Mouse (Mus musculus) heart, embryonic 12.5 days (tissue): Measurements from ENCODE around the gene Pde1c. TPM values are rescaled to one million over a fixed set of nuclear protein-coding genes. Genes with fewer than 3 reads are reported as not detected.

Experiments
- ATAC-seq: fragments of 200-750 bp; cut with Nextera tagmentation; 2 replicates; pipeline ENCODE4 v1.8.0; 2017; ENCODE audit warnings: moderate TSS enrichment, moderate library complexity; ENCODE audit not compliant: insufficient number of reproducible peaks, low FRiP score
- H3K27ac ChIP-seq: fragments of 300-500 bp; sonication (generic); 2 replicates; pipeline ENCODE4 v1.5.1; 2016; ENCODE audit warnings: mild to moderate bottlenecking, moderate library complexity; ENCODE audit not compliant: poor library complexity, severe bottlenecking
- H3K27me3 ChIP-seq: fragments of 300-500 bp; sonication (generic); replicated peaks from 2 replicates; pipeline ENCODE4 v1.6.1; 2016; ENCODE audit warnings: mild to moderate bottlenecking, moderate library complexity
- H3K36me3 ChIP-seq: fragments of 300-500 bp; sonication (generic); 2 replicates; pipeline ENCODE4 v1.6.1; 2016; ENCODE audit warnings: mild to moderate bottlenecking, moderate library complexity
- H3K4me1 ChIP-seq: fragments of 300-500 bp; sonication (generic); replicated peaks from 2 replicates; pipeline ENCODE4 v1.6.1; 2016; ENCODE audit warnings: mild to moderate bottlenecking
- H3K4me2 ChIP-seq: fragments of 300-500 bp; sonication (generic); 2 replicates; pipeline ENCODE4 v1.6.1; 2016; ENCODE audit warnings: mild to moderate bottlenecking, moderate library complexity
- H3K4me3 ChIP-seq: fragments of 300-500 bp; sonication (generic); 2 replicates; pipeline ENCODE4 v1.5.1; 2016; ENCODE audit warnings: mild to moderate bottlenecking
- H3K9ac ChIP-seq: fragments of 300-500 bp; sonication (generic); 2 replicates; pipeline ENCODE4 v1.6.1; 2016; ENCODE audit warnings: mild to moderate bottlenecking, moderate library complexity
- H3K9me3 ChIP-seq: fragments of 300-500 bp; sonication (generic); replicated peaks from 2 replicates; pipeline ENCODE4 v1.6.1; 2016; ENCODE audit warnings: mild to moderate bottlenecking, moderate library complexity
- WGBS: fragments of 180-500 bp; shearing (Covaris S2); methylation state at CpG from one replicate; pipeline ENCODE4 v1.1.7; 2016; 5-methylcytosine and 5-hydroxymethylcytosine counted together
- polyA plus RNA-seq: library from polyadenylated mRNA; unstranded; fragments of >200 nt; fragmentation: Nextera tagmentation; extraction: Ambion mirVana; gene quantifications from 2 replicates; pipeline ENCODE4 v1.2.1, GENCODE M21; 2016

The Pde1c gene
- polyA plus RNA-seq, 1 experiment from 2014 or later: 2.7 TPM

DNA sequence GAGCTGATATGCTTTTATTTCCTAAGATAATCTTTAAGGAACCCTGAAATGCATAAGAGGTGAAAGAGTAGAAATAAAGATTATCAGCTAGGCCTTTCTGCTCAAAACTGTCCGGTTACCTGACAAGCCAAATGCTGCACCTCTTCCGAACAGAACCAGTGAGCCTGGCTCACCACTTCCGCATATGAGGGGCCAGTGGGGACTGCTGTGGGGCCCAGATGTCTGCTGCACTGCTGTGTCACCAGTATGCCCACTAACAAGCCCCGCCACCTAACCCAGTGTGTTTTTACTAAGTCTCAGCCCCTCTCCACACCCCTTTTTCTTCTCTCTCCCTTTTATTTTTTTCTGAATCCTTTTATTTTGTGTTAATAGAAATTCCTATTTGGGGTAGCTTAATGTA is 17.9 kb downstream of the Pde1c start:
- 77% methylated on average over 4 of the region's 4 CpGs for WGBS
- ATAC-seq: no peak

DNA sequence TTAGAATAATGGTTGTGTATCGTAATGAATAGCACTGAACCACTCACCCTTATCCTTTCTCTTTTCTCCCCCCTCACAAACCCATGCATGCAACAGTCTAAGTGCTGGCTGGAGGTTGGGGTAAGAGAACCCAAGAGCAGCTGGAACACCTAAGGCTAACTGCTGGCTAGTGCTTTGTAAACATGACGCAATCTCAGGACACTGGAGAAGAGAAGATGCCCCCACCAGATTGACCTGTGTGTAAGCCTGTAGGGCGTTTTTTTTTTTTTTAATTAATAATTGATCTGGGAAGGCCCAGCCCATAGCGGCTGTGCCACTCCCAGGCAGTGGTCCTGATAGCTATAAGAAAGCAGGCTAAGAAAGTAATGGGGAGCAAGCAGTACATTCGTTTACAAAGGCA is 28.7 kb downstream of the Pde1c start:
- no peak overlapping the region for H3K4me2 ChIP-seq
- H3K36me3 ChIP-seq: no peaks in the 10 kb centered on the region
- H3K9ac ChIP-seq: no peak overlapping the region
- H3K4me3 ChIP-seq: no peak overlapping the region
- H3K9me3 ChIP-seq: no peaks in the 10 kb centered on the region
- 79% methylated on average over 5 of the region's 5 CpGs for WGBS
- no peak for ATAC-seq
- H3K27me3 ChIP-seq: no peaks in the 10 kb centered on the region
- H3K27ac ChIP-seq: no peak overlapping the region
- no peaks in the 10 kb centered on the region for H3K4me1 ChIP-seq

More for the DNA sequence above, 17.9 kb downstream of the Pde1c start:
- Histone ChIP-seq H3K4me2 (no peak overlapping the region), H3K4me1 (no peaks in the 10 kb centered on the region), H3K4me3 (no peak overlapping the region), H3K27ac (no peak overlapping the region), H3K27me3 (no peaks in the 10 kb centered on the region), H3K9ac (no peak overlapping the region), H3K9me3 (no peaks in the 10 kb centered on the region), H3K36me3 (no peaks in the 10 kb centered on the region)

DNA sequence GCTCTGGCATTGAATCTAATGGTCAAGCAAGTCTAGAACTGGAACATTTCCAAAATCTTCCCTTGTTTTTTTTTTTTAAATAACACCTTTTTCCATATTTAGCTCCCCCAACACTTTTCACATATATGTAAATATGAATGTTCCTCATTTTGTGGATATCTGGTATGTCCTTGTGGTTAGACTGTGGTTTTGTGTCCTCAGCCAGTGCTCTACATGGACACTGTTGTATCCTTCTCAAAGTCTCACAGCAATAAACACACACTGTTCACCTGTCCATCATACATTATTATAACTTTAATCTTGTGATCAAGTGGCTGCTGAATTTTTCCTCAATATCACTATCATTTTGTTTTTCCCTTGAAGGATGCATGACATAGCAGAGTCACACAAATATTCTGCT is 34.2 kb downstream of the Pde1c start:
- no peak overlapping the region for H3K9ac ChIP-seq
- H3K4me1 ChIP-seq: no peaks in the 10 kb centered on the region
- H3K27me3 ChIP-seq: no peaks in the 10 kb centered on the region
- ATAC-seq: no peak
- H3K27ac ChIP-seq: no peak overlapping the region
- H3K4me2 ChIP-seq: no peak overlapping the region
- no peak overlapping the region for H3K4me3 ChIP-seq
- no peaks in the 10 kb centered on the region for H3K36me3 ChIP-seq
- H3K9me3 ChIP-seq: no peaks in the 10 kb centered on the region

DNA sequence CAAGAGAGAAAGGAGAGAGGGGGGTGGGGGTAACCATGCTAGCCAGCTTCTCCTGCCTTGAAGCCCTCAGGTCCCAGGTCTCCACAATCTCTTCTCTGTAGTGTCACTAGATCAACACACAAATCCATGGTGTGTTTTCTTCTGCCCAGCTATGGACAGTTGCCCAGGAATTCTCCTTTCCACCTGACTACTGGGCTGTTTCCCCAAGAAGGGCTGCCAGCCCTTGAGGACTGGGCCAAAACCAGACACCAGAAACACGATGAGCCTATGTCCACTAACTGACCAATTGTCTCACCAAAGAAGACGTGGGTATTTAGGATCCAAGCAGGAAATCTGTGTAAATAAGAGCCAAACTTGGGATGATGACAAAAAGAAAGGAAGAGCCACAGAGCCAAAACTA is 36.6 kb downstream of the Pde1c start:
- ATAC-seq: no peak
- H3K27me3 ChIP-seq: no peaks in the 10 kb centered on the region
- H3K9ac ChIP-seq: no peak overlapping the region
- H3K4me3 ChIP-seq: no peak overlapping the region
- 60% methylated on average over 2 of the region's 2 CpGs for WGBS
- no peaks in the 10 kb centered on the region for H3K4me1 ChIP-seq
- no peaks in the 10 kb centered on the region for H3K36me3 ChIP-seq
- no peaks in the 10 kb centered on the region for H3K9me3 ChIP-seq
- H3K4me2 ChIP-seq: no peak overlapping the region
- H3K27ac ChIP-seq: no peak overlapping the region

DNA sequence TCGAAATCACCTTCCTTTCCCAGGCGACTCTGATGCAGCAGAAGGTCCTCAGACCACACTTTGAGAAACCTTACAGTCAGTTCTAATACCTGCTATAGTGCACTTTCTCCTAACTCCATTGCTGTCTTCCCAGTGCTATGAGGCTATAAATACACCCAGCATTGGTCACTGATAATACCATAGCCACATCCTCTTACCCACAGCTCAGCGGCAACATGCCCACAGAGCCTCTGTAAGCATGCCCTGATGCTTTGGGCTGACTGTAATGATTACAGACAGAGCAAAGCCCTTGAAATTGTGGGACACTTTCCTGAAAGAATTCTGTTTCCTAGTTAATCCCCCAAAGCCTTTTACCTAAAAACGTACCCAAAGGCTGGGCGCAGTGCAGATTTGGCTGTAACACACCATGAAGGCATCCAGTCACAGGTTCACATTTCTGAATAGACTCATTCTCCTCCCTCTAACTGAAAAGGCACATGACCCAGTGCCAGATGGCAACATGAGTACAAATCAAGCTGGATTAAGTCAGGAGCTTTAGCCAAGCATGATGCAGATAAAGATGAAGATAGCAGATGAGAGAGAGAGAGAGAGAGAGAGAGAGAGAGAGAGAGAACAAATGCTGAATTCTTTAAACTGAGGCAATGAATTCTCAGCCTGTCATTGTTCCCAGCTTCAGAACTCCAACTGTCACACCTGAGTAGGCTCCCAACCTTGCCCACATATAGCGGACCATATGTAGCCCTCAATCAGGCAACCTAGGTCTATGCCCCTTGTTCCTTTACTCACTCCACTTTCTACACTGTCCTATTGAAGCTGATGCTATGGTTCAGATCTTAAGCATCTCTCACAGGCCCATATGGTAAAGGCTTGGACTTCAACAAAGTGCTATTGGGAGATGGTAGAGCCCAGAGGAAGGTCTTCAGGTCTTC is 44.7 kb downstream of the Pde1c start:
- WGBS: 73% methylated on average over 6 of the region's 6 CpGs
- no peaks in the 10 kb centered on the region for H3K9me3 ChIP-seq

DNA sequence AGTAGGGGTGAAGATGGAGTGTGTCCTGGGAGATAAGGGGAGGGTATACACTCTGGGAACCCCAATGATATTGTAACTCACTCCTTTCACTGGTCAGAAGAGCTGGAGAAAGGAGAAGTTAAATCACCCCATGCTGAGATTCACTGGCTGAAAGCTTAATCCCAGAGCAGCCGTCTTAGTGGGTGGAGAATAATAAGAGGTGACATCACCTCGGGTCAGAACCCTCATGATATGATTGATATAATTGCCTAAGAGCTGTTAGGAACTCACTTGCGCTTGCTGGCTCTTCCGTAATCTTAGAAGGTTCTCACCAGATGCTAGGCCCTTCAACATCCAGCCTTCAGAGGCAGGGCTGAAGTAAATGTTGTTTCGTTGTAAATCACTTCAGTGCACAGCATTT is 79.7 kb downstream of the Pde1c start:
- no peaks in the 10 kb centered on the region for H3K27me3 ChIP-seq
- no peak overlapping the region for H3K9ac ChIP-seq
- H3K4me2 ChIP-seq: no peak overlapping the region
- H3K9me3 ChIP-seq: no peaks in the 10 kb centered on the region
- H3K4me3 ChIP-seq: no peak overlapping the region
- ATAC-seq: no peak
- WGBS: 73% methylated on average over 5 of the region's 5 CpGs
- H3K27ac ChIP-seq: no peak overlapping the region
- H3K36me3 ChIP-seq: no peaks in the 10 kb centered on the region
- H3K4me1 ChIP-seq: no peaks in the 10 kb centered on the region

More for the DNA sequence above, 44.7 kb downstream of the Pde1c start:
- no peaks in the 10 kb centered on the region for H3K36me3 ChIP-seq
- ATAC-seq: no peak
- no peaks in the 10 kb centered on the region for H3K27me3 ChIP-seq
- H3K4me3 ChIP-seq: no peak overlapping the region
- H3K4me2 ChIP-seq: no peak overlapping the region
- no peak overlapping the region for H3K9ac ChIP-seq
- no peak overlapping the region for H3K27ac ChIP-seq
- H3K4me1 ChIP-seq: no peaks in the 10 kb centered on the region

DNA sequence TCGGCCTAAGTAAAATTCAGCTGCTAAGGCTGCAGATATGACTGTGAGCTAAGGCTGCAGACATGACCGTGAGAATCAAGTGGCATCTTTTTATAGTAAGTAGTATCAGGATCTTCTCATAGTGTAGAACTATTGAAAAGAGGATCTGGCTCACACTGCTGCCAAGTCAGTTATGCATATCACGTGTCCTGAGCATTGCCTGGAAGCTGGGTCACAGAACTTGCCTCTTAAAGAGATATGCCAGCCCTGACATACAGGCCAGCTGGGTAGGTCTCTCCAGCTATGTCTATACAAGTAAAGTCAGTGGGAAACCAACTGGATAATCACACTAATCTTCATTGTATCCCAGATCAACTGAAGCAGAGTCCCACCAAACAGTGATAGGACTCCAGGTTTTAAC is 83.8 kb downstream of the Pde1c start:
- ATAC-seq: no peak
- Histone ChIP-seq H3K4me2 (no peak overlapping the region), H3K9me3 (no peaks in the 10 kb centered on the region), H3K27me3 (no peaks in the 10 kb centered on the region), H3K4me1 (no peaks in the 10 kb centered on the region), H3K9ac (no peak overlapping the region), H3K4me3 (no peak overlapping the region), H3K36me3 (no peaks in the 10 kb centered on the region), H3K27ac (no peak overlapping the region)
- WGBS: 46% methylated on average over 3 of the region's 3 CpGs

DNA sequence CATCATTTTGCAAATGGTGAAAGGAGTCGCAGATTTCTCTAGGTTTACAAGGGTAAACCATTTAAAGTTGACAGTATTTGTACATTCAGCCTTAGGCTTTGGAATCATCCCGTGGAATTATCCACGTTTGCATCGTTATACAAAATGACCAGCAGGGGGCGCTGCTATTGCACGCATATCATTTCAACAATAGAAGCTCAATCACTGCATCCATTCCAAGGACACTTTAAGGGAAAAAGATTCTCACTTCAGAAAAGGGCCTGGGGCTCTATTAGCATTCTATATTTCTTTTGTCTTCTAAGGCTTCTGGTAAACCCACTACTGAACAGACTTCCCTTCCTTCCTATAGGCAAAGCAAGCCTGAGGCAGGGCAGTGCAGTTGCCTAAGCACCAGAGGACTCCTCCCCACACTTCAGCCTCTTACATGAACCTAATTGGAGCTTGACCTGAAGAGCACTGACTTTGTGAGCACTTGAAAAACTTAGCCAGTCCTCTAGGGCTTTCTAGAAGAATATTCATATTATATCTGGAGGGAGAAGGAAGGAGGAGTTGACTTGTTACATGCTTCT is 87.9 kb downstream of the Pde1c start:
- Histone ChIP-seq H3K36me3 (no peaks in the 10 kb centered on the region), H3K4me2 (no peak overlapping the region), H3K9me3 (no peaks in the 10 kb centered on the region), H3K4me1 (no peaks in the 10 kb centered on the region), H3K27me3 (no peaks in the 10 kb centered on the region), H3K9ac (no peak overlapping the region), H3K27ac (no peak overlapping the region), H3K4me3 (no peak overlapping the region)
- WGBS: 2% methylated on average over 6 of the region's 6 CpGs
- no peak for ATAC-seq

DNA sequence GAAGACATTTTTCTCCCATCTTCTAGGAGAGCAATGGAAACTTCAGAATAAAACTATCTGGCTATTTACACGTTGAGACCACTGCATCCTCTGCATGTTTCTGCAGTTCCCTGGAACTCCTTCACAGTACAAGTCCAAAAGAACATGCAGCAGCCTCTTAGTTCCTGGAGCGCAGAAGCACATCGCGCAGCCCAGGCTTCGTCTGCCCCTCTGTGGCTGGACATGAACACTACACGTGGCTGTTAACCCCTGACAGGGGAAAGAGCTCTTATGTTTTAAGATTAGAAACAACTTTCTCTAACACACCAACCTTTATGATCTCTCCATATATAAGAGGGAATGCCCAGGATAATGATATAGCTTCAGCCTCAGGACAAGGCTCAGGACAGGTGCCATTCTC is 92.3 kb downstream of the Pde1c start:
- ATAC-seq: no peak
- Histone ChIP-seq H3K9ac (no peak overlapping the region), H3K4me2 (no peak overlapping the region), H3K9me3 (no peaks in the 10 kb centered on the region), H3K36me3 (no peaks in the 10 kb centered on the region), H3K4me3 (no peak overlapping the region), H3K27ac (no peak overlapping the region), H3K4me1 (no peaks in the 10 kb centered on the region), H3K27me3 (no peaks in the 10 kb centered on the region)
- 31% methylated on average over 6 of the region's 6 CpGs for WGBS

DNA sequence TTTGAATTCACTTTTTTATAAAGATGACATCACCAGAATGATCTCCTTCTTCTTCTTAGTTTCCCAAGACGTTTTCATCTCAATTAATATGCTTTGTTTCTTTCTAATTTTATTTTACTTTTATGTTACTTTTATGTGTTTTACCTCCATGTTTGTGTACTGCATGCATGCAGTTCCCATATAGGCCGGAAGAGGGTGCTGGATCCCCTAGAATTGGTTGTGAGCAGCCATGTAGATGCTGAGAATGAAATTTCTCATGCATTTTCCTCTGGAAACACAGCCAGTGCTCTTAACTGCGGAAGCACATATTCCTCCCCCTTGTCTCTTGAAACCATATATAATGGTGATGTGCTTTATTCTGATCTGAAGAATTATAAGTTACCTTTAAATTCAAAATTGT is 110.8 kb downstream of the Pde1c start:
- H3K9me3 ChIP-seq: no peaks in the 10 kb centered on the region
- H3K27me3 ChIP-seq: no peaks in the 10 kb centered on the region
- WGBS: 44% methylated on average over 3 of the region's 3 CpGs
- no peaks in the 10 kb centered on the region for H3K4me1 ChIP-seq
- no peak overlapping the region for H3K27ac ChIP-seq
- H3K4me2 ChIP-seq: no peak overlapping the region
- no peak overlapping the region for H3K9ac ChIP-seq
- no peak for ATAC-seq
- H3K4me3 ChIP-seq: no peak overlapping the region
- H3K36me3 ChIP-seq: no peaks in the 10 kb centered on the region

DNA sequence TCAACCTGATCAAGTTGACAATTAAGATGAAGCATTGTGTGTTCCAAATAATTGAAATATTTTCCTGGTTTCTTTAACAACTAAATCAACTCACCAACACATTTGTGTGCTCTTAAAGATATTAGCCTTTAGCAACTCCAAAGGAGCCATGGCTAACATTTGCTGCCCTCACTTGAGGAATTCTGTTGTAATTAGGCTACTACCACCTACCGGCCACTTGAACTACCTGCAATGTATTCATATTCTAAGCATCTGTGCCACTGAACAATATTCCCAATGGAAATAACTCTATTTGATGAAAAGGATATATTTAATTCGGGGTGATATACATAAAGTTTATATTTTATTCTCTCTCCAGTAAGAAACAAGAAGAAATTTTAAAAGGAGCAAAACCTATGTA is 121.0 kb downstream of the Pde1c start:
- Histone ChIP-seq H3K4me1 (no peaks in the 10 kb centered on the region), H3K9me3 (no peaks in the 10 kb centered on the region), H3K4me3 (no peak overlapping the region), H3K9ac (no peak overlapping the region), H3K27ac (no peak overlapping the region), H3K36me3 (no peaks in the 10 kb centered on the region), H3K4me2 (no peak overlapping the region), H3K27me3 (no peaks in the 10 kb centered on the region)
- 20% methylated on average over 2 of the region's 2 CpGs for WGBS
- no peak for ATAC-seq

DNA sequence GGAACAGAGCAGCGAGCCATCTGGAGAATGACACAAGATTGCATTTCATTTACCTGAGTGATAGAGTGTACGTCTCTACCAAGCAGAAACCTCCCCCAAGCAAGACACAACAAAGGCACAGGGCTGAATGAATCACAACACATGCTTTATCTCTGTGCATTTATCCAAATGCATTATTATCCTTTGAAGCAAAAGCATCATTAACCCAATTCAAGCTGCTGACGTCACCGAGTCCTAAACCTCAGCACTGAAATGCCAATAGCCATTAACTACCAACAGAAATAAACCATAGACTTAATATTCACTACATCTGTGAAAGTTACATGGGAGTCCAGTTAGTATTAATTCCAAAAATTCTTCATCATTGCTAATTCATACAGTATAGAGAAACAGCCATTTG is 127.4 kb downstream of the Pde1c start:
- ATAC-seq: no peak
- H3K4me3 ChIP-seq: no peak overlapping the region
- no peaks in the 10 kb centered on the region for H3K36me3 ChIP-seq
- H3K27ac ChIP-seq: no peak overlapping the region
- no peaks in the 10 kb centered on the region for H3K27me3 ChIP-seq
- H3K4me1 ChIP-seq: no peaks in the 10 kb centered on the region
- 83% methylated on average over 4 of the region's 4 CpGs for WGBS
- no peak overlapping the region for H3K9ac ChIP-seq
- H3K9me3 ChIP-seq: no peaks in the 10 kb centered on the region
- no peak overlapping the region for H3K4me2 ChIP-seq
